Mouse (Mus musculus) liver, embryonic 11.5 days (tissue): ENCODE results near the gene Klhl20. TPM values are rescaled to one million over a fixed set of nuclear protein-coding genes. Genes with fewer than 3 reads are reported as not detected.
A peak's percentile ranks its signal among the peaks of the same experiment; 100 is the strongest.

ENCODE experiments used
- ATAC-seq: fragments of 200-750 bp; cut with Nextera tagmentation; replicated peaks from 2 replicates; pipeline ENCODE4 v1.8.0; 2017; ENCODE audit warnings: moderate number of reproducible peaks, mild to moderate bottlenecking, moderate TSS enrichment, moderate library complexity; ENCODE audit not compliant: low FRiP score
- DNase-seq: peaks from one replicate; pipeline ENCODE4 v3.0.0-alpha.2; 2017; ENCODE audit warnings: low spot score
- H3K27ac ChIP-seq: fragments of 300-500 bp; sonication (generic); 2 replicates; pipeline ENCODE4 v1.5.1; 2014; ENCODE audit warnings: mild to moderate bottlenecking, low read depth, low read length, control low read depth
- H3K27me3 ChIP-seq: fragments of 300-500 bp; sonication (generic); replicated peaks from 2 replicates; pipeline ENCODE4 v1.6.1; 2014; ENCODE audit warnings: low read length, mixed read lengths; ENCODE audit not compliant: control insufficient read depth, insufficient read depth
- H3K36me3 ChIP-seq: fragments of 300-500 bp; sonication (generic); 2 replicates; pipeline ENCODE4 v1.6.1; 2014; ENCODE audit warnings: mild to moderate bottlenecking, low read length, moderate library complexity, mixed read lengths; ENCODE audit not compliant: control insufficient read depth, insufficient read depth
- H3K4me1 ChIP-seq: fragments of 300-500 bp; sonication (generic); replicated peaks from 2 replicates; pipeline ENCODE4 v1.6.1; 2014; ENCODE audit warnings: low read length, mixed read lengths; ENCODE audit not compliant: control insufficient read depth, insufficient read depth
- H3K4me2 ChIP-seq: fragments of 300-500 bp; sonication (generic); 2 replicates; pipeline ENCODE4 v1.6.1; 2014; ENCODE audit warnings: mild to moderate bottlenecking, control low read depth, moderate library complexity
- H3K4me3 ChIP-seq: fragments of 300-500 bp; sonication (generic); 2 replicates; pipeline ENCODE4 v1.5.1; 2014; ENCODE audit warnings: low read depth, low read length, control low read depth
- H3K9ac ChIP-seq: fragments of 300-500 bp; sonication (generic); 2 replicates; pipeline ENCODE4 v1.6.1; 2014; ENCODE audit warnings: low read depth, low read length, control low read depth
- H3K9me3 ChIP-seq: fragments of 300-500 bp; sonication (generic); 2 replicates; pipeline ENCODE4 v1.6.1; 2016; ENCODE audit warnings: low read length, inconsistent platforms, mixed read lengths; ENCODE audit not compliant: control insufficient read depth
- WGBS: fragments of 180-500 bp; shearing (Covaris S2); extraction: QIAGEN DNeasy Blood & Tissue Kit; methylation state at CpG from one replicate; pipeline ENCODE4 v1.1.7; 2014; 5-methylcytosine and 5-hydroxymethylcytosine counted together
- polyA plus RNA-seq: library from polyadenylated mRNA; unstranded; fragments of >200 nt; fragmentation: Nextera tagmentation; extraction: Ambion mirVana; gene quantifications from 2 replicates; pipeline ENCODE4 v1.2.1, GENCODE M21; 2014

The Klhl20 gene
- polyA plus RNA-seq, 1 experiment from 2014 or later = 14.6 TPM

- no peak for ATAC-seq
- H3K9me3 ChIP-seq = no peaks in the 10 kb centered on the region
Observed at GRCm38 (mm10) chr1:161143216-161143615, 11.9 kb upstream of the Klhl20 start.

DNA sequence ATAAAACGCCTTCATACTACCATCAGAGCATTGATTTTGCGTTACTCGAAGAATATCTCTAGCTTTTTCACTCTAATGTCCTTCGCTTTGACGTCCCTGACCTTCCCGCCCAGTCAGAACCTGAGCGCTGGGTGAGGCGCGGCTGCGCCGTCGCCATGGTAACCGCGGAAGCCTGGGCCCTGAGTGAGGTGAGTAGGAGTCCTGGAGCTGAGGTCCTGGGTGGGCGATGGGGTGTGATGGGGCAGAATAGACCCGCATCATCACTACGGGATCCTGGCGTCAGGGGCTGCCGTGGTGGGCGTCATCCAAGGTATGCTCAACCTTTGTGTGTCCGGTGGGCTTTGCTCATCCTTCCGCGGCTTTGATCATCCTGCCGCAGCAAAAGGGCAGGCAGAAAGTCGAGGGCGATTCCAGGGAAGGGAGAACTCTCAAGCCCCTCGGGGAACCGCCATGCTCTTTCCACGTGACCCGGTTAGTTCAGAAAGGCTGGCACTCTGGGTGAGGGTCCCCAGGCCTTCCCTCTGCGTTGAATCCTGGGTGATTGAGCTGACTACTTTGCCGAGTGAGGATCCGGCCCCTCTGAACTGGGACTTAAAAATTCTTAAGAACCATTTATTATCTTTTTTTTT lies 11.3 kb upstream of the Klhl20 start, which contains the start of gene Ankrd45:
Ankrd45 (plus strand) TSS at position 161 of the 629 bp plus-strand sequence.
- WGBS = 11% methylated on average over 33 of the region's 33 CpGs
- Histone ChIP-seq H3K36me3 (no peaks in the 10 kb centered on the region), H3K27me3 (no peaks in the 10 kb centered on the region), H3K27ac (no peak within 1 kb of the TSS), H3K9ac (no peak within 1 kb of the TSS; the same call in 1 of the 2 replicates), H3K4me3 (peak within 1 kb of the TSS; percentile 40), H3K9me3 (no peaks in the 10 kb centered on the region), H3K4me2 (peak within 1 kb of the TSS; percentile 70), H3K4me1 (0 out of 2 replicates have a peak, but pooled peaks cover 3% of the 10 kb centered on the region)
- ATAC-seq (peak; percentile 60), DNase-seq (no peak)

More at GRCm38 (mm10) chr1:161143216-161143615, 11.9 kb upstream of the Klhl20 start:
- 84% methylated on average over 7 of the region's 7 CpGs for WGBS
- no peak for DNase-seq
- Histone ChIP-seq H3K4me3 (no peak overlapping the region), H3K4me1 (0 out of 2 replicates have a peak, but pooled peaks cover 3% of the 10 kb centered on the region), H3K4me2 (no peak overlapping the region), H3K9ac (no peak overlapping the region), H3K36me3 (no peaks in the 10 kb centered on the region), H3K27ac (no peak overlapping the region), H3K27me3 (no peaks in the 10 kb centered on the region)

- Histone ChIP-seq H3K9me3 (no peaks in the 10 kb centered on the region), H3K27ac (no peak overlapping the region), H3K27me3 (no peaks in the 10 kb centered on the region; the same call in 1 of the 2 replicates), H3K4me1 (0 out of 2 replicates have a peak, but pooled peaks cover 3% of the 10 kb centered on the region), H3K4me3 (no peak overlapping the region), H3K4me2 (no peak overlapping the region), H3K36me3 (no peaks in the 10 kb centered on the region), H3K9ac (no peak overlapping the region)
- ATAC-seq (no peak), DNase-seq (no peak)
- WGBS = 77% methylated on average over 9 of the region's 9 CpGs
Observed at GRCm38 (mm10) chr1:161140026-161140762, 8.9 kb upstream of the Klhl20 start.

DNA sequence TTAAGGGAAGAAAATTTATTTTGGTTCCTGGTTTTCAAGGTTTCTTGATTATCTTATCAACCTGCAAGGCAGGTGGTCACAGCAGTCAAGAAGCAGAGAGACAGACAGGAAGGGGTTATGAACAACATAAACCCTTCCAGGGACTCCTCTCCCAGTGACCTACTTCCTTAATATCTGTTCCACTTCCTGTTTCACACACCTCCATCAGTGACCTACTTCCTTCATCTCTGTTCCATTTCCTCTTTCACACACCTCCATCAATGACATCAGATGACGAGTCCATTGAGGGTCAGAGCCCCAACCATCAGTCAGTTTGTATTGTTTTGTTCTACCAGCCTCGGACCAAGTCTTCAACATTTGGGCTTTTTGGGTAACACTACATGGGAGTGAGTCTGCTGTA lies 8.2 kb upstream of the Klhl20 start:
- Histone ChIP-seq H3K4me3 (no peak overlapping the region), H3K27ac (no peak overlapping the region), H3K9me3 (no peaks in the 10 kb centered on the region), H3K9ac (no peak overlapping the region), H3K4me2 (no peak overlapping the region), H3K36me3 (no peaks in the 10 kb centered on the region), H3K27me3 (peaks cover 2% of the 10 kb centered on the region; the same call in 1 of the 2 replicates), H3K4me1 (0 out of 2 replicates have a peak, but pooled peaks cover 3% of the 10 kb centered on the region)
- WGBS = 66% methylated on average over 2 of the region's 2 CpGs
- DNase-seq (no peak), ATAC-seq (no peak)

DNA sequence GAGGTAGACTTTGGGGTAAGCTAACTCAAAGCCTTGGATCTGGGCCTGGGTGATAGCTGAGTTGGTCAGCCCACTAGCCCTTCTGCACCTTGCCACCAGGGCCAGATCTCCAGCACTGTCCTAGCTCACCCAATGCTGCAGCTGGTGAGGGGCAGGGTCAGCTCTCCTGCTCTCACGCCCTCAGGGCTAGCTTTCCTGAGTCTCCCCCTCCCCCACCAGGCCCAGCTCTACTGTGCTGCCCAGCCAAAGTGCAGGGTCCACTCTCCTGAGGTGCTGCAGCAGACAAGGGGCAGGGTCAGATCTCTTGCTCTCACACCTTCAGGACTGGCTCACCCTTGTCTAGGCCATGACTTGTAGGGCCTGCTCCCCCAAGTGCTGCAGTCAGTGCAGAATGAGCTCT lies 4.8 kb downstream of the Klhl20 start:
- ATAC-seq = 0 out of 2 replicates have a peak, but pooled peaks have one; percentile 6
- no peak for DNase-seq
- WGBS = 65% methylated on average over 1 of the region's 1 CpGs
- H3K9ac ChIP-seq = no peak overlapping the region
- no peak overlapping the region for H3K4me3 ChIP-seq
- no peaks in the 10 kb centered on the region for H3K36me3 ChIP-seq
- H3K27ac ChIP-seq = no peak overlapping the region
- H3K27me3 ChIP-seq = no peaks in the 10 kb centered on the region
- peaks cover 3% of the 10 kb centered on the region; the same call in 1 of the 2 replicates for H3K4me1 ChIP-seq
- no peak overlapping the region for H3K4me2 ChIP-seq
- no peaks in the 10 kb centered on the region for H3K9me3 ChIP-seq

DNA sequence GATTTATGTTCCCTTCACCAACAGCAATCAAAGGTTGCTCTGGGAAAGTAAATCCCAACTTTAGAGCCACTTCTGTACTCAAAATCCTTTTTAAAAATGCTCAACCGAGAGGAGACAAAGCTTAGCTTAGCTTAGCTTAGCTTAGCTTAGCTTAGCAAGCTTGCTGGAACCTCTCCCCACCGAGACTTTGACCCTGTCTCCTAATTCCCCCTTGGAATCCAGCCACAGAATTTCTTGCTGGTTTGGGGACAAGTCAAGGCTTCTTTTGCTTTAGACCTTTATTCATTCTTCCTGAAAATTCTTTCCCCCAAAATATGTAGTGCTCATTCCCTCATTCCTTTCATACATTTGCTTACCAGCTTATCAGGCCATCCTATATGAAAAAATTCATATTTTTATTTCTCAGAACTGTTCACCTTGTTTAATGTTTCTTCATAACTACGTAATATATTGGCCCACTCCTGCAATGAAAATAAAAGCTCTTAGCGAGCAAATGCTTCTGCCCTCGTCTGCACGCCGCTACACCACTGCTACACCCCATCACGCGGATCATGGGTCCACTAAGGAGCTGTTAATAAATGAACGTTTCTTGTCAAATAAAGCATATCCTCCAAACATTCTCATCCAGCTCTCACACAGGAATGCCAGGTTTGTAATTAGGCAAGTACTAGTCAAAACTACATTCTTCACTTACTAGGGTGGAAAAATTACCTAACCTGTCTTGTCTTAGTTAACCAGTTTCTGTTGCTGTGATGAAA lies 8.5 kb downstream of the Klhl20 start:
- no peaks in the 10 kb centered on the region for H3K4me1 ChIP-seq
- ATAC-seq = no peak
- H3K27me3 ChIP-seq = no peaks in the 10 kb centered on the region
- H3K9ac ChIP-seq = no peak overlapping the region
- no peak overlapping the region for H3K4me2 ChIP-seq
- H3K9me3 ChIP-seq = no peaks in the 10 kb centered on the region
- WGBS = 93% methylated on average over 10 of the region's 10 CpGs
- no peak for DNase-seq
- no peak overlapping the region for H3K27ac ChIP-seq
- H3K4me3 ChIP-seq = no peak overlapping the region
- H3K36me3 ChIP-seq = no peaks in the 10 kb centered on the region

DNA sequence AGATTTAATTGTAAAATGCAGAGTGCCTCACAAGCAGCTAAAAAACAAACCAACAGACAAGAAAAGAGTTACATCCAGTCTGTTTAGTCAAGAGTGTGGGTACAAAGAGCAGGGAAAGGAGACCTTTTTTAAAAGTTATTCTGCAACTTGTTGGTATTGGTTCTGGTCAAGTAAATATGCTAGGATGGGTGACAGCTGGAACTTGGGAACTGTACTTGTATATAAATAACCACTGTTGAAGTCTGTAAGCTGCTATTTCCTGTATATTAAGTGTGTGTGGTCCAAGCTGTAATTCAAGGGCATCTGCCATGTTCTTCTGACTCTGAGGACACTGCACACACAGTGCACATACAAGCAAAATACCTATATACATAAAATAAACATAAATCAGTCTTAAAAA lies 16.7 kb downstream of the Klhl20 start:
- H3K36me3 ChIP-seq = no peaks in the 10 kb centered on the region
- H3K27ac ChIP-seq = no peak overlapping the region
- no peak for ATAC-seq
- H3K9ac ChIP-seq = no peak overlapping the region
- no peaks in the 10 kb centered on the region for H3K27me3 ChIP-seq
- H3K4me1 ChIP-seq = peaks cover 4% of the 10 kb centered on the region; the same call in 1 of the 2 replicates
- no peaks in the 10 kb centered on the region for H3K9me3 ChIP-seq
- no peak overlapping the region for H3K4me2 ChIP-seq
- no peak overlapping the region for H3K4me3 ChIP-seq
- DNase-seq = no peak

DNA sequence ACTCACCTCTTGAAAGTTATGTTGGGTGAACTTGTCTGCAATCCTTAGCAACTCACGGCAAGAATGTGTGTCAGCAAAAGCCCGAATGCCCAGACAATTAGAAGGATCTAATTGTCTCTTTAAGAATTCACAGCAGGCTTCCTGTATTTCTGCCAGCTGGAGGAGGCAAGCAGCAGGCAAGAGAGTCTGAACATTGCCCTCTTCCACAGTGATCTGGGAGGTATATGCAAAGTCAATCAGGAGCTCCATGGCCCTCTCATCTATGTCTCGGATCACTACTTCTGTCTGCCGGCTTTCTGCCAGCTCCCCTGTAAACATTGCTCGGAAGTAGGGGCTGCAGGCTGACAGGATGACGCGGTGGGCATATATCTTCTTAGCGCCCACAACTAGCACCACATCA lies 22.1 kb downstream of the Klhl20 start:
- Histone ChIP-seq H3K4me3 (no peak overlapping the region), H3K36me3 (peaks cover 4% of the 10 kb centered on the region; the same call in 1 of the 2 replicates), H3K4me1 (no peaks in the 10 kb centered on the region), H3K4me2 (no peak overlapping the region), H3K9ac (no peak overlapping the region), H3K27me3 (no peaks in the 10 kb centered on the region), H3K27ac (no peak overlapping the region), H3K9me3 (no peaks in the 10 kb centered on the region)
- ATAC-seq (no peak), DNase-seq (no peak)
- WGBS = 89% methylated on average over 8 of the region's 8 CpGs
